Mouse (Mus musculus) small intestine, adult 2 months (tissue): ENCODE measurements around the gene Hs3st2.

ENCODE experiments used
- CTCF ChIP-seq: fragments of 200-500 bp; IDR thresholded peaks from 2 replicates; pipeline ENCODE4 v1.5.1; 2012; ENCODE audit warnings: low read depth, mild to moderate bottlenecking, control low read depth, inconsistent platforms, low read length, moderate library complexity, mixed read lengths; ENCODE audit not compliant: insufficient replicate concordance, insufficient read length; ENCODE audit errors: extremely low read depth
- POLR2A ChIP-seq: fragments of 200-500 bp; IDR thresholded peaks from 2 replicates; pipeline ENCODE4 v1.6.1; 2012; ENCODE audit warnings: low read depth, mild to moderate bottlenecking, control low read depth, inconsistent platforms, low read length, moderate library complexity

- TF ChIP-seq CTCF: no peak
- TF ChIP-seq POLR2A: no peak
Observed at GRCm38 (mm10) chr7:121394875-121395274, 3.2 kb downstream of the Hs3st2 start.
